Mouse (Mus musculus) thymus, adult 2 months (tissue): ENCODE measurements at regions not wholly inside any gene's neighbourhood (a gene's known extent, or its start where the extent isn't known, plus 50 kb on each side); places are given as distances from the start of the nearest gene placed in this dataset.

Experiments
- CTCF ChIP-seq: fragments of 200-500 bp; IDR thresholded peaks from 2 replicates; pipeline ENCODE4 v1.5.1; 2012; ENCODE audit warnings: mild to moderate bottlenecking, control low read depth, low read length, moderate library complexity, borderline replicate concordance; ENCODE audit not compliant: control insufficient read depth, poor library complexity, insufficient read depth; ENCODE audit errors: extremely low read depth
- POLR2A ChIP-seq: fragments of 200-500 bp; IDR thresholded peaks from 2 replicates; pipeline ENCODE4 v1.6.1; 2012; ENCODE audit warnings: mild to moderate bottlenecking, low read length, control low read depth, moderate library complexity; ENCODE audit not compliant: control insufficient read depth, poor library complexity, insufficient read depth; ENCODE audit errors: extremely low read depth

DNA sequence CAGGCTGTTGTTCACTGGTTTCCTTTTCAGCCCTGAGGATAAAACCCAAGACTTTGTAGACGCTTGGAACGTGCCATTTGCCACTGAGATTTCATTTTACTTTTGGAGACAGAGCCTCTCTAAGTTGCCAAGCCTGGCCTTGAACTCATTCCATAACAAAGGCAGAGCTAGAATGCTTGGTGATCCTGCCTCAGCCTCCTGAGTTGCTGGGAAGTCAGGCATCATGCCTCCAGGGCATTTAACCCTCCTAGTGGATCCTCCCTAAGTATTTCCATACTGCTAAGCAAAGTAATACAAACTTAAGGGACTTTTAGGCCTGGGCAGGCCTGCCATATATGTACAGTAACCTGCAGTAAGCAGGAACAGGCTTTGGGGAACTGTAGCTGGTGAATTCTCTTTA is 104.2 kb downstream of the Zfp619 start:
- TF ChIP-seq CTCF = no peak
- TF ChIP-seq POLR2A = no peak
